Mouse (Mus musculus) thymus, postnatal 25 days (tissue): Measurements from ENCODE around the gene Rfx8.
"Not testable (repeated sequence)": the region's sequence is repeated elsewhere in the genome, so short reads cannot be mapped to it uniquely, and the experiment has no call there.

Source experiments
- DNase-seq: peaks from one replicate; pipeline ENCODE4 v3.0.0; 2022

Gene Rfx8

DNA sequence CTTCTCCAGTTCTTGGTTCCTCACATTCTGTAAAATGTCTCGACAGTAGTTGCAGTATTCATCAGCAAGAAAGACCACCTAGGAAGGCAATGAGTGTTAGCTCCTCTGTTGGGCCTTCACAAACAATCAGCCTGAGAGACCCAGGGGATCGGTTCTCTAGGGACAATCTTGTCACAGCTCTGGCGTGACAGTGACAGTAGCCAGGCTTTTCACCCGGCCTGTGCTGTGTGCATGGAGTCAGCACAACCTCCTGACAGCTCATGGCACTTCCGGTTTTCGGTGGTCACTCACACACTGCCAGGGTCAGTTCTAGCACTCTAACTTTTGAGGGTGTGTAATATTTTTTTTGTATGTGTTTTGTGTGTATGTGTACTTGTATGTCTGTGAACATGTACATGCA is 32.2 kb downstream of the Rfx8 start:
- DNase-seq: no peak

DNA sequence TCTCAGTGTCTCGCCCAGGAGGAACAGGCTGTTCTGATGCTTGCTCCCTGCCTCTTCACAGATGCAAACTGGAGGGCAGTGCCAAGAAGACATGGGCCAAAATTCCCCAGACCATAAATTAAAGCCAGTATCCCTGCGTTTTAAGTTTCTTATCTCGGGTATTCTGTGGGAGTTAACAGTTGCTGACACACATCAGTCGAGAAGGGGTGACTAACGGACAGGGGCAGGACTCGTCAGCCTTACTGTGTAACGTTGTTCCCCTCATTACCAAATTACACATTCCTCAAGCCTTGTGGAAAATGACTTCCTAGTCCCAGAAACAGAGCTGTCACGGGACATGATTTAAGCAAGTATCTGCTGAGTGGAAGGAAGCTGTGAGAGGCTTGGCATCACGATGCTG is 33.5 kb downstream of the Rfx8 start:
- DNase-seq: no peak

DNA sequence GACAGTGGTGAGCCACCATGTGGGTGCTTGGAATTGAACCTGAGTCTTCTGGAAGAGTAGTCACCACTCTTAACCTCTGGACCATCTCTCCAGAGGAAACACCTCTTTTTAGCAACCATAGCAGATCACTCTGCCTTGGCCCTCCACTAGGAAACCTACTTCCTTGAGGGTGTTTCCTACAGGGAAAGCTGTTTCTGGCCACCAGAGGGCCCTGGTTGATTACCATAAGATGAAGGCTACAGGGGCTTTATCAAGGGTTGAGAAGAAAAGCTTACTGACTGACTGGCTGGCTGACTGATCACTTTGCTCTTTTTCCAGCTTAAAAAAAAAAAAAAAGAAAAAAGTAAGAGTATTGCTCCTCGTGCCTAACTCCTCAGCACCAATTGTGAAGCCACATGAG is 35.0 kb downstream of the Rfx8 start:
- peak; percentile 82 for DNase-seq

GRCm38 (mm10) chr1:39681638-39682037 is 39.2 kb downstream of the Rfx8 start:
- no peak for DNase-seq

- DNase-seq: no peak
Observed at GRCm38 (mm10) chr1:39680546-39680945, 40.3 kb downstream of the Rfx8 start.

- DNase-seq: no peak
Observed at GRCm38 (mm10) chr1:39678883-39679282, 41.9 kb downstream of the Rfx8 start.

GRCm38 (mm10) chr1:39676221-39676876 is 44.4 kb downstream of the Rfx8 start:
- DNase-seq: no peak

DNA sequence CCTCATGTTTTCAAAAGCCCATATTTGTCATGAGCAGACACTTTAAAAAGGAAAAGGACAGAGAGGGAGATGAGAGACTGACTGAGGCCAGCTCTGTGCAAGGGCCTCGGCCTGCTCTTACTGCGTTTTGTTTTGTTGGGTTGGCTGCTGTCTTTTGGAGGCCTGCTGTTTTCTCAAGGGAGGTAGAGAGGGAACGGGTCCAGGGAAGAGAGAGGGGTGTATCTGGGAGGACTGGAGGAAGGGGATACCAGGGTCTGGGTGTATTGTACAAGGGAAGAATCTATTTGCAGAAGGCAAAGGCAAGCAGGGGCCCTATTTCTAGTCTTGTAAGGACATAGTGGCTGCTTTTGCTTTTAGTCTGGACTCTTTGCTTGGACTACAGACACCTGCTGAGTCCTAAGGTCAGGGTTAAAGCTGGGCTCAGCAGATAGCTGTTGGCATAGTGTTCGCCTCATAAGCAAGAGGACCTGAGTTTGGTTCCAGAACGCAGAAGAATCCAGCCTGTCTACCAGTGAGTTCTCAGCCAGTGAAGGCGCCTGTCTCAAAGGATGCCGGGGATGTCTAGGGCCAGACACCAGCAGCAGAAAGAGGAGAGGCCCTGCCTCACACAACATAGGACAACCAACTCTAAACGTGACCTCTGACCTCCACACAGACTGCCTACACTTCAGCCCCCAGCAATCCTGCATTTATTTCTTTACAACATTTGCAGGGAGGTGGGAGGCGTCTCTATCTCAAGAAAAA is 48.3 kb downstream of the Rfx8 start:
- no peak for DNase-seq

- no peak for DNase-seq
Observed at GRCm38 (mm10) chr1:39670211-39670935, 50.4 kb downstream of the Rfx8 start.

- DNase-seq: no peak
Observed at GRCm38 (mm10) chr1:39666751-39667252, 54.0 kb downstream of the Rfx8 start.

DNA sequence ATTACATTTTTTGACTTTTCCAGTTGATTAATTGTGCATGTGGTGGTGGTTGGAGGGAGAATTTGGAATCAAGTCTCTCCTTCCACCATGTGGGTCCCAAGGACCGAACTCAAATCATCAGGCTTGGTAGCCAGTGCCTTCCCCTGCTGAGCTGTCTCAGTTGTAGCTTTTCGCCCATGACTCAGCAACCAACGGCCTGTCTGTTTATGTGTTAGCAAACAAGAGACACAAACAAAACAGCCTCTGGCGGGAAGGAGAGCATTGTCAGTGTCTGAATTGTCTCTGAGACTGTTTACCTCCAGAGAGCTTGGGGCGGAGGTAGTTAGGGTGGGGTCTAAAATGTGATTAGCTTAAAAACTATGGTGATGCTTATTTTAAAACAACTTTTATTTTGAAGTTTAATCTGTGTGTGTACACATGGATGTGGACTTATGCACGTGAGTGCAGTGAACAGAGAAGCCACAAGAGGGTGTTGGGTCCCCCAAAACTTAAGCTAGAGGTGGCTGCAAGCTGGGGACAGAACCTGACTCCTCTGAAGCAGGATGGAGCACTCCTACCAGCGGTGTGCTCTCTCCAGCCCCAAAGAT is 56.7 kb downstream of the Rfx8 start:
- no peak for DNase-seq

DNA sequence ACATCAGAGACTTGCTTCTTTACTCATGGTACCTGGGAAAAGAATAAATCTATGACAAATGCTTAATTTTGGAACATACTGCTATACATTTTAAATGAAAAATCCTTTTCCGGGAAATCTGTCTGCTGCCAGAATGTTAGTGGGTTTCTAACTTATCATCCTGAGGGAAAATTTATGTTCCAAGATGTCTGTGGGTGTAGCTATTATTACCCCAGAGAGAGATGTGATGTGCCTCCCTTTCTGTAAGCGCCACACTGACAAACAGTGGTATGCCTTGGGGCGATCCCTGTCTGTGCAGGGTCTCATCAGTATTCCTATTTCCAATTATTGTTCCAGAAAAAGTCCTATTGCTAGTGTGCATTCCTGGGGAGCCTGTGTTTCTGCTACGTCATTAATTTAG is 57.7 kb downstream of the Rfx8 start:
- no peak for DNase-seq

DNA sequence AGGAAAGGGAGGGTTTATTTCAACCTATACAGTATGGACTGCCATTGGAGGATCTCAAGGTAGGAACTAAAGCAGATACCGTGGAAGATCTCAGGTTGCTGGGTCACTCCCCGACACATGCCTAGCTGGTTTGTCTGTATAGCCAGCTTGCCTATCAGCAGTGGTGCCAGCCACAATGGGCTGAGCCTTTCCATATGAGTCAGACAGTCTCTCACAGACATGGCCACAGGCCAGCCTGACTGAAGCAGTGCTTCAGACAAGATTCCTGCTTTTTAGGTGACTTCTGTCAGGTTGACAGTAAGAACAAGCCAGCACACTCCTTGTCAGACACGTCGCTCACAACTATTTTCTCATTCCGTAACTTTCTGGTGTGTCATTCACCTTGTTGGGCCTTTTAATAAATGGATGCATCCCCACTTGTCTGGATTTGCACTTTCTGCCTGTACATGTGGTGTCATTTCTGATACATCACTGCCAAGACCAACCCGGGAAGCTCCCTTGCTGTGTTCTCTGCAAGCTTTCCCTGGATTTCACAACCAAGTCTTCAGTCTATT is 63.7 kb downstream of the Rfx8 start:
- no peak for DNase-seq

DNA sequence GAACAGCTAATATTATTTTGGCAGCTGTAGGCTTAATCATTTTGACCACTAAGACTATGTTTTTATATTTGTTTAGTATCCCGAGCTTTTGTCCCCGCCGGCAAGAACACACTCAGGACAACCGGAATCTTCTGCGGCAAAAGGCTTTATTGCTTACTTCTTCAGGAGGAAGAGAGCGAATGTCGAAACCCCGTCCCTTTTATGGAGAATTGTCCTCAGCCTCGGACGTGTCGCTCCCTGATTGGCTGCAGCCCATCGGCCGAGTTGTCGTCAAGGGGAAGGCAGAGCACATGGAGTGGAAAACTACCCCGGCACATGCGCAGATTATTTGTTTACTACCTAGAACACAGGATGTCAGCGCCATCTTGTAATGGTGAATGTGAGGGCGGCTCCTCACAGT is 65.9 kb downstream of the Rfx8 start:
- DNase-seq: not testable (repeated sequence)

GRCm38 (mm10) chr1:39653028-39653427 is 67.8 kb downstream of the Rfx8 start:
- DNase-seq: no peak

DNA sequence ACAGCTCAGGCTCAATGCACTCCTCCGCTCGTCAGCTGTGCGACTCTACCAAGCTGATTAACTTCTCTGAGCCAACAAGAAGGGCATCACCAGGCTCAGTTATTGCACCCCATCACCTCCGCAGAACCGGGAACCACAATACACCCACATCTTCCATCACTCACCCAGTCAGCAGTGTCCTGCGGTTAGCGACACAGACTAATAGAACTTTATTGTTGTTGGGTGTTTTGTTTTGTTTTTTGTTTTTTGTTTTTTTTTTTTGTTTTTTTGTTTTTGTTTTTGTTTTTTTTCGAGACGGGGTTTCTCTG is 69.6 kb downstream of the Rfx8 start, which contains the start of gene Creg2:
Gene Creg2 (minus strand): TSS at position 234 of the 308 bp plus-strand sequence.
- DNase-seq: no peak

- DNase-seq: peak; percentile 19
Observed at GRCm38 (mm10) chr1:39650435-39651240, 70.2 kb downstream of the Rfx8 start.

GRCm38 (mm10) chr1:39649691-39650434 is 70.9 kb downstream of the Rfx8 start:
- no peak for DNase-seq

- no peak for DNase-seq
Observed at GRCm38 (mm10) chr1:39648584-39648983, 72.2 kb downstream of the Rfx8 start.

DNA sequence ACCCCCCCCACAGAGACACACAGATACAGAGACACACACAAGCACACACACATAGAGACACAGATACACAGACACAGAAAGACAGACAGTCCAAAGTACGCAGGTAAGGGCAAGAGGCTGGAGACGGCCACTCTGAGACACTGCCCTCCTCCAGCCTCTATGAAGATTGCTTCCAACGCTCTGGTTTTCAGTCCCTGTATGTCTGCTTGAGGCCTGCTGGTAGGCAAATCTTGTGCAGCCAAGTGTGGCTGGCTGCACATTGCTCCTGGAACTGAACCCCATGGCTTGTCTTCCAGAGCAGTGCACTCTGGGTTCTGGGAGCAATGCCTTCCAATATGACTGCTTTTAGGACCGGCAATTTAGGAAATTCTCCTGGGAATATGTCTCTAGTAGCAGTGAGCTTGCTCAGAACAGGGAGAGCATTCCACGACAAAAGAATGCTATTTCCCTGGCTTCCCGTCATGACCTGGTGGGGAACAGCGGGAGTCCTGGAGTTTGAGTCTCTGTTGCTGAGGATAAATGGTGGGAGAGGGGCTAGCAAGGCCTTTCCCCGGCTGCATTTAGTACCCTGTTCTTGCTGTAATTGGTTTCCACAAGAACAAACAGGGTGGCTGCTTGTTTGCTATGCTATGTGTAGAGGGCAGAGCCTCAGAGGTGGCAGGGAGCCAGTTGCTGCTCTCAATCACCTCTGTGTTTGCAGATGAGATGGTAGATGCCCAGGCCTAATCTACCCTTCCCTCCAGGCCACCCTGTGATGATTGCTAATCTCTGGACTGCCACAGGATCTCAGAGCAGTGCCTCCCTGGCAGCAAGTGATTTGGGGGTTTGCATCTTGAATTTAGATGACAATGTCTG is 74.7 kb downstream of the Rfx8 start:
- no peak for DNase-seq

DNA sequence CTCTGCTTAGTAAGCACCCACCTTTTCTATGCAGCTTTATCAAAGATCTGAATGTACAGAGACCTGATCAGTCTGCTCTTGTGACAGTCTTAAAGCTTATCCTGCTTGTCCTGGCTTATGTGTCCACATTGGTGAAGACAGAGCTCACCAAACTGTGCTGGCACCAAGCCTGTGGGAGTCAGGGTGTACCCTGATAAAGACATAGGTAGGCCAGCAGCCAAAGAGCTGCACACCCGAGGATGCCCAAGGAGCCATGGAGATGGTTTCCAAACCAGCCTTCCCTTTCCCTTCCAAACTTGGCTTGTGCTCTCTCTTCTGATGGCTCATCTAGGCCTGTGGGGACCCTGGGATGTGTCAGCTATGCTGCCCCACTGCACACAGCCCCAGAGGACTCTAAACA is 76.5 kb downstream of the Rfx8 start:
- no peak for DNase-seq
